Mouse (Mus musculus) frontal cortex, postnatal 10 days (tissue): ENCODE data around the gene Cd3eap.

ENCODE experiments used
- DNase-seq, 2 experiments: peaks; one replicate each; pipeline ENCODE4 v3.0.0; 2022; ENCODE audit warnings: low spot score in 2 of 2, mixed read lengths in 1 of 2

Gene Cd3eap

GRCm38 (mm10) chr7:19308454-19309277 is 50.6 kb downstream of the Cd3eap start:
- peak; percentile 94 to 96 for DNase-seq

DNA sequence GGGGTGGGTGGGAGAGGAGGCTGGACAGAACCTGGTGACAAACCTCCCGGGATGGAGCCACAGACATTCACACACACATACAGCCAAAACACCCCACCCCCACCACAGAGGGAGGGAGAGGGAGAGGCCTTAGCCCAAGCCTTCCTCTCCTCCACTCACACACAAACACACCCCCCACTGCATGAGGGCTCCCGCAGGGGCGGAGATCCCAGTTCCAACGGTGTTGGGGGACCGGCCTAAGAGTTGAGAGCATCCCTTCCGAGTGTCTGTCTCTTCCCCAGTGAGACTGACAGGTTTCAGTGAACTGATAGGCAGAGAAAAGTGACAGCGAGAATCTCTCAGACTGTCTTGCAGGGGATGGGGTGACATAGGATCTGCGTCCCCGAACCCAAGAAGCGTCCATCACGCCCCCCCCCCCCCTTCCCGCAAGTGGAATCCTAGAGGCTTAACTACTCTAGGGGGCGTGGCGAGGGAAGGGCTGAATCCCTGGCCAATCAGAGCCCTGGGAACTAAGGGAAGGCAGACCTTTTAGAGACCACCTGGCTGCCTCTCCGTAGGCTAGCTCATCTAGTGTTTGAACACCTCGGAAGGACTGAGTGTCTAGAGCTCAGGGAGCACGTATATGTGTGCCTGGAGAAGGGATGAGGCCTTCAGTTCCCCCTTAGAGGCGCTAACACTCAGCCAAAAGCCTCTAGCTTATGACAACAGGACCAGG is 51.4 kb downstream of the Cd3eap start:
- DNase-seq: peak; percentile 70 to 74

DNA sequence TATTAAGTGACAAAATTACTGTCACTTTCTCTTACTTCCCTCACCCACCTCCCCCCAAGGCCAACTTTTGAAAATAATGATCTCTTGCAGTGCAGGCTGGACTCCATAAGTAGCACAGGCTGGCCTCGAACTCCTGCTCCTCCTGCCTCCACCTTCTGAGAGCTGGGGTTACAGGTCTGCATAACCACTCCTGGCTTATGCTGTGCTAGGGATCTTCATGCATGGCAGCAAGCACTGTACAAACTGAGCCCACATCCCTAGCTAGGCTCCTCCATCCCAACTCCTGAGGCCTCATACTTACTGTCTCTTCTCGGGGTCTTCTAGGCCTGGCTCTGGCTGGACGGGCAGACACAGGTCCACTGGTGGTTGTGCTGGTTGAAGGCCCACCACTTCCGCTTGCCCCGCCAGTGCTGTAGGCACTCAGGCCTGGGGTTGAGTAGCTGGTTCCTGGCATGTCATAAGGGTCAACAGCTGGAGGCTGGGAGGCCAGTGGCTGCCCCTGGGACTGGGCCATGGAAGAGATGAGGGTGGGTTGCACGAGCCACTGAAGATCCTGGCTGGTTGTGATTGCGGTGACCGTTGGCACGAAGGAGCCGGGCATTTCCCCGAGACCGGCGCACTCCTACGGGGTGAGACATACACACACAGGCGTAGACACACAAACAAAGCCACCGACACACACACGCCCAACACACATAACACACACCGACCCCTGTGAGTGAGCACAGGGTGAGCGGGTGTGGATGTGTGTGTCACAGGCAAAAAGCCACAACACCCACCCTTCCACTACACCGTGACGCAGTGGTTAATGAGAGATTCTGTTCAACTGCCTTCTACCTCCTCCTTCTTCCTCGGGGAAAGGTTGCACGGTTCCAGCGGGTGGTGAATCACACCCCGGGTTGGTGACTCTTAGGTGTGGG is 52.2 kb downstream of the Cd3eap start:
- DNase-seq: no peak
